Mouse (Mus musculus): Measurements from ENCODE around the gene Pml.

DNA sequence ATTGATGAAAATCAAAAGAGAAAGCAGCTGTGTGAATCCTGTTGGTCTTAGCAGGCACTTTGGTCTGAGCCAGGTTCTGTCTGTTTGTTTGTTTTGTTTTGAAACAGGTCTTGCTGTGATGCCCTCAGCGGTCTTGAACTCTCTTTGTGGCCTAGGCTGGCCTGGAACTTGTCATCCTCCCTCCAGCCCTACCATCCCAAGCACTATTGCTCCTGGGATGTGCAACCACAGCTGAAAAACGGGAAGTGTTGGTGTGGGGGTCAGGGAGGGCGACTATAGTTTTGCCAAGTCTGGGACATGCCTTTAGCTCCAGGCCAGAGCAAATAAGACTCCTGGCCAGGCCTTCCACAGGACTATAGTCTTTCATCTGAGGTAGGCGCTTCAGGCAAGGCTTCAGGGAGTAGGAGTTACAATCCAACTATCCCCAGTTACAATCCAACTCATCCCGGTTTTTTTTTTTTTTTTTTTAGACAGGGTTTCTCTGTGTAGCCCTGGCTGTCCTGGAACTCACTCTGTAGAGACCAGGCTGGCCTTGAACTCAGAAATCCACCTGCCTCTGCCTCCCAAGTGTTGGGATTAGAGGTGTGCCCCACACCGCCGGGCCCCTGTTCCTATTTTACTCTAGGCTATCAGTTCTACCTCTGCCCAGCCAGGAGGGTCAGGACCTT is 706 bp downstream of the Pml start:
- no peak for TF ChIP-seq CTCF (IDR thresholded peaks at IDR 0.05; ENCODE audit: control insufficient read depth, insufficient read depth, insufficient read length)
- TF ChIP-seq MAX (IDR thresholded peaks at IDR 0.05) = no peak
